Mouse (Mus musculus) brown adipose tissue, adult 24 weeks (tissue): ENCODE results near the gene Agtpbp1. TPM values are rescaled to one million over a fixed set of nuclear protein-coding genes. Genes with fewer than 3 reads are reported as not detected.
A peak's percentile ranks its signal among the peaks of the same experiment; 100 is the strongest.

ENCODE experiments used
- H3K27ac ChIP-seq: fragments of 200-500 bp; replicated peaks from 2 replicates; pipeline ENCODE4 v1.5.1; 2012; ENCODE audit warnings: low read depth, mild to moderate bottlenecking, low read length
- H3K4me1 ChIP-seq: fragments of 200-500 bp; 2 replicates; pipeline ENCODE4 v1.6.1; 2012; ENCODE audit warnings: low read length, mixed read lengths; ENCODE audit not compliant: control insufficient read depth, insufficient read depth, insufficient read length
- H3K4me3 ChIP-seq: fragments of 200-500 bp; 2 replicates; pipeline ENCODE4 v1.5.1; 2012; ENCODE audit warnings: low read depth, mild to moderate bottlenecking, low read length, moderate library complexity; ENCODE audit not compliant: insufficient read depth
- polyA plus RNA-seq: library from polyadenylated mRNA; stranded (reverse); fragments of >200 nt; gene quantifications from 2 replicates; pipeline ENCODE4 v1.2.4, GENCODE M21; 2012; ENCODE audit not compliant: missing spikeins, insufficient read depth, insufficient read length

Gene Agtpbp1
- polyA plus RNA-seq = 38.1 and 46.3 TPM in 2 replicates

DNA sequence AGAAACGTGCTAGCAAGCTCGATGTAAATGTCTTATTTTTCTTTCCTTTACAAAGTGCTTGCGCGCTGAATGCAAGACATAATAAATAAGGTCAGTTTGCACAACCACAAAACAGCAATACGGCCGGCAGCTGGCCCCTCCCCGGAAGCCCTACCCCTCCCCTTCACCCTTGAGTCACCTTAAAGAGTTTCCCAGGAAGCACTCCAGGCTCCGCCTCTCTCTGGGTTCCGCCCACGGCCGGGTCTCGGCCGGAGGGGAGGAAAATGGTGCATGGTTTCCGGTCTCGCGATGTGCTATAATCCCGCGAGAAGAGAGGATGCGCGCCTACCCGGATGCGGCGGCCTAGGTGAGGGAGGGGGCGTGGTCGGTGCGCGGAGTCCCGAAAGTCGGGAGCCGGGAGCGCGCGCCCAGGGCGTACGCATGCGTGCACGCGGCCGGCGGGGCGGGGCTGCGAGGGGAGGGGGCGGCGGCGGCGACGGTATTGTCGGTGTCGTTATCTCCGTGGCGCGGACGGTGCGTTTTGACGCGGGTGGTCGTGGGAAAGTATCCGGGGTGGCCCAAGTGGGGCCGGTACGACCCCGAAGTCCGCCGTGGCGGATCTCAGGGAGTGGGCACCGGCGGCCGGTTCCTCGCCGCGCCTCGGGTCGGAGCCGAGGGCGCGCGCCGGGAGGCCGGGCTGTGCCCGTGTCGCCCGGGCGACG is at the start of gene Agtpbp1, which contains the start of gene Naa35:
Agtpbp1 (minus strand) TSS at position 281 of the 701 bp plus-strand sequence.
Naa35 (plus strand) TSS at position 313 of the 701 bp plus-strand sequence.
- Histone ChIP-seq H3K27ac (peak within 1 kb of the TSS; percentile 56), H3K4me3 (peak within 1 kb of the TSS; percentile 81)

DNA sequence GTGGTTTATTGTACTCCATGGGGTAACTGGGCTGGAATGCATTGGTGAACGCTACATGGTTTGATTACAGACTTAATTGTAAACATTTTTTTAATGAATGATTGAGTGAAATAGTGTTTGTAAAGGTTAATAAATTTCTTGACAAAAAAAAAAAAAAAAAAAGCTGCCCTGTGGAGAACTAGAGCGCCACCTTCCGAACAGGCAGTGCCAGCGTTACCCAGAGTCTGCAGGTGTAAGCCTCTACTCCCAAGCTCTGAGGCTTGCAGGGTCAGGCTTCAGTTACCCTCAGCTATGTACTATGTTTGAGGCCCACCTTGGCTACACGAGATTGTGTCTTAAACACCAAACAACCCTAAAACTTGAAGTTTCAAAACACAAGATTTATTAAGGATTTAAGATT is 49.6 kb upstream of the Agtpbp1 start:
- H3K4me3 ChIP-seq = no peak overlapping the region
- H3K4me1 ChIP-seq = no peaks in the 10 kb centered on the region
- H3K27ac ChIP-seq = no peak overlapping the region

More for the DNA sequence above, at the start of gene Agtpbp1, which contains the start of gene Naa35:
- peaks cover 4% of the 10 kb centered on the region; the same call in 1 of the 2 replicates for H3K4me1 ChIP-seq

- no peak overlapping the region for H3K4me3 ChIP-seq
- no peak overlapping the region for H3K27ac ChIP-seq
- no peaks in the 10 kb centered on the region for H3K4me1 ChIP-seq
These were observed 41.7 kb upstream of the Agtpbp1 start for GRCm38 (mm10) chr13:59626739-59627138.

GRCm38 (mm10) chr13:59624903-59625302 is 39.9 kb upstream of the Agtpbp1 start:
- H3K27ac ChIP-seq = no peak overlapping the region
- no peaks in the 10 kb centered on the region for H3K4me1 ChIP-seq
- H3K4me3 ChIP-seq = no peak overlapping the region

DNA sequence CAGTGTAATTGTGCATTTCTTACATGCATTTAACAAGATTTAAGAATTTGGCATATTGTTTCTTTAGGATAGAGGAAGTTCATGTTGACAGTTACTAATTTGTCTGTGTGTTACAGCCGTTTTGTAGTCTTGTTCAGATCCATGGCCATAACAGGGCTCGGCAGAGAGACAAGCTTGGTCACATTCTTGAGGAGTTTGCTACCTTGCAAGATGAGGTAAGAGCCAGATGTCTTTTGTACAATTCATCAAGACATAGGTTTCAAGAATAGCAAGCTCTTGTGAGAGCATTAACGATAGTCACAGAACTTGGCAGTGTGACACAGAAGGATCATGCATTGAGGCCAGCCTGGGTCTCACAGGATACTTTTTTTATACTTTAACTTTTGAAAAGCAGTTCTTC is 39.4 kb upstream of the Agtpbp1 start:
- Histone ChIP-seq H3K27ac (no peak overlapping the region), H3K4me3 (no peak overlapping the region), H3K4me1 (no peaks in the 10 kb centered on the region)

DNA sequence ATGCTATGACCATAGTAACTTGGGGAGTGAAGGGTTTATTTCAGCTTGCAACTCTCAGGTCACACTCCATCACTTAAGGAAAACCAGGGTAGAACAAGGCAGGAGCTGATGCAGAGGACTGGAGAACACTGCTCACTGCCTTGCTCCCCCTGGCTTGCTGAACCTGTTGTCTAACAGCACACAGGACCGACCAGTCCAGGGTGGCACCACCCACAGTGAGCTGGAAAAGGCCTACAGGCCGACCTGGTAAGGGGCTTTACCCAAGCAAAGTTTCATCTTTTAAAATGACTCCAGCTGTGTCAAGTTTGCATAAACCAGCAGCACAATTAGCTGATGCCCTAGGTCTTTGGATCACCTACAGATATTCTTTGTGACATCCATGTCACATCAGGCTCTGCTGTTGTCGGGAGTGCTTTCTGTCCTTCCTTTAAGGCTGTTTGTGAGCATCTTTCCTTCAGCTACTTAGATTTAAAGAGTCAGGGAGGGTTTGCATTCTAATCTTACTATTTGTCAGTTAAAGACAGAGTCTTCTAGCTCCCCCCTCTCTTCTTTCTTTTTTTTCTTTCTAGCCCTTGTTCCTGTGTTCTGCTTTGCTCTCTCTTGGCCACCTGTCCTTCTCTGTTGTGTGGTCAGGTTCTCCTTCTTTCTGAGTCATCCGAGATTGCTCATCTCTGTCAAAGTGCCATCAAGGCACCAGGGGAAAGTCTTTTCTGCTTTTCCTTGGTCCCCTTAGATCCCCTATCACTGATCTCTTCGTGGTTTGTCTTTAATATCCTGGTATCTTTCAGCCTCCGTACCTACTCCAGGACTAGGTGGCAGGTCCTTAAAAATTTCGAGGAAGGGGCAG is 36.8 kb upstream of the Agtpbp1 start:
- H3K4me3 ChIP-seq = no peak overlapping the region
- no peak overlapping the region for H3K27ac ChIP-seq
- H3K4me1 ChIP-seq = no peaks in the 10 kb centered on the region

- Histone ChIP-seq H3K4me3 (no peak overlapping the region), H3K4me1 (no peaks in the 10 kb centered on the region), H3K27ac (no peak overlapping the region)
These were observed 33.4 kb upstream of the Agtpbp1 start for GRCm38 (mm10) chr13:59618463-59618862.

- no peak overlapping the region for H3K27ac ChIP-seq
- no peaks in the 10 kb centered on the region for H3K4me1 ChIP-seq
- no peak overlapping the region for H3K4me3 ChIP-seq
These were observed 30.5 kb upstream of the Agtpbp1 start for GRCm38 (mm10) chr13:59615554-59615953.

DNA sequence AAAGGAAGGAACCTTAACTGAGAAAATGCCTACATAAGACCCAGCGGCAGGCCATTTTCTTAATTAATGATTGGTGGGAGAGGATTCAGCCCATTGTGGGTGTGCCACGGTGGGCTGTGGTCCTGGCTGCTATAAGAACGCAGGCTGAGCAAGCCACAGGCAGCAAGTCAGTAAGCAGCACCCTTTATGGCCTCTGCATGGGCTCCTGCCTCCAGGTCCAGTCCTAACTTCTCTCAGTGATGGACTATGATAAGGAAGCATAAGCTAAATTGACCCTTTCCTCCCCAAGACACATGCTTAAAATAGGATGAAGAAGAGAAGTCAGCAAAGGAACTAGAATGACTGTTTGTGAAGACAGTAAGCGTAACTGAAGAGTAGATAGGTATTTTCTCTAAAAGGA is 30.1 kb upstream of the Agtpbp1 start:
- no peaks in the 10 kb centered on the region for H3K4me1 ChIP-seq
- H3K4me3 ChIP-seq = no peak overlapping the region
- H3K27ac ChIP-seq = no peak overlapping the region

- H3K4me1 ChIP-seq = no peaks in the 10 kb centered on the region
- H3K4me3 ChIP-seq = no peak overlapping the region
- no peak overlapping the region for H3K27ac ChIP-seq
These were observed 28.8 kb upstream of the Agtpbp1 start for GRCm38 (mm10) chr13:59613868-59614267.

GRCm38 (mm10) chr13:59610437-59610836 is 25.4 kb upstream of the Agtpbp1 start:
- H3K4me1 ChIP-seq = no peaks in the 10 kb centered on the region
- H3K4me3 ChIP-seq = no peak overlapping the region
- no peak overlapping the region for H3K27ac ChIP-seq

DNA sequence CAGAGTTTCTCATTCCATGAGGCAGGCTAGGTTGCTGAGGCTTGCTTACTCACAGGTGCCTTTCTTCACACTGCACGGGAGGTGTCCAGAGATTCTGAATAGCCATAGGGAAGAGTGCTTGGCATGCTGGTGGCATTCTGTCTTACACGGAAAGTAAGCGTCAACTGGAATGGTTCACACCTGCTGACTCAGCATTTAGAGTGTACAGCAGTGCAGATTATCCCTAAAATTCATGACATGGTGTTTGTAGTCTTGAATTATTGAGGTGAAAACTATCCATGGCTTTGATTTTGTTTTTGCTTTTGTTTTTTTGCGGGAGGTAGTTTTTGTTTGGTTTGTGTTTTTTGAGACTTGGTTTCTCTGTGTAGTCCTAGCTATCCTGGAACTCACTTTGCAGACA is 24.9 kb upstream of the Agtpbp1 start:
- H3K4me1 ChIP-seq = no peaks in the 10 kb centered on the region
- no peak overlapping the region for H3K27ac ChIP-seq
- no peak overlapping the region for H3K4me3 ChIP-seq

DNA sequence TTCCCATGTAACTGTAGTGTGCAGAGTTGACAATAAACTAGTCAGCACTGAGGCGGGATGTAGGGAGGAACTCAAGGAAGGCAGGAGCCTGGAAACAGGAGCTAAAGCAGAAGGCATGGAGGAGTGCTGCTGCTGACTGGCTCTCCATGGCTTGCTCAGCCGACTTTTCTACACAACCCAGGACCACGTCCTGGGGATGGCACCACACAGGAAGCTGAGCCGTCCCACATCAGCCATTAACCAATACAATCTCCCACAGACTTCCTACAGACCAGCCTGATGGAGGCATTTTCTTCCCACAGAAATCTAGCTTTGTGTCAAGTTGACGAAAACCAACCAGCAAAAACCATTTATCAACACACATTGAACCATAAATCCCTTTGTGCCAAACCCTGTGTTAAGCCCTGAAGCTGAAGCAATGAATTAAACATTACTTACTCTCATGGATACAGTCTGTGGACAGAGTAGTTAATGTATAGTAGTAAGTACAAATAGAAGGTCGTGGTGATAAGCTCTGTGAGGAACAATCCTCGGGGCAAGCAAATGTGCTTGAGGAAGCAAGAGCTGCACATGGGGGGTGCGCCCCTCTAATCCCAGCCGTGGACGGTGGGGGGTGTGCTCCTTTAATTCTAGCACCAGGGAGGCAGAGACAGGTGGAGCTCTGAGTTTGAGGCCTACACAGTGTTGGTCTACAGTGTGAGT is 20.3 kb upstream of the Agtpbp1 start:
- Histone ChIP-seq H3K27ac (no peak overlapping the region), H3K4me3 (no peak overlapping the region), H3K4me1 (no peaks in the 10 kb centered on the region)

DNA sequence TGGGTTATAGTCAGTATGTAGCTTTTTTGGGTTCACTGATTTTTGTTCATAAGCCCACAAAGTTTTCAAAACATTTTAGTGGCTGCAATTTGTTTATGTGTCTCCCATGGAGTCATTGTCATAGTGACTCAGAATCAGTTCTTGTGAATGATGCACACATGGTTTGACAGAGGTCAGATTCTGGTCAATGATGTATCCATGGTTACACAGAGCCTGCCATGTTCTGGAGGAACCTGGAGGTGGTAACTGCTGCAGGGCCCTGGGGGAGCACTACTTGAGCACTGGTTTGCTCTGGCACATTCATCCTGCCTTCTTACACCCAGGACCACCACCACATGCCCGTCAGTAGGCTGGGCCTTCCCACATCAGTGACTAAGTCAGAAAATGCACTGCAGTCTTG is 19.5 kb upstream of the Agtpbp1 start:
- H3K4me3 ChIP-seq = no peak overlapping the region
- no peaks in the 10 kb centered on the region for H3K4me1 ChIP-seq
- no peak overlapping the region for H3K27ac ChIP-seq

DNA sequence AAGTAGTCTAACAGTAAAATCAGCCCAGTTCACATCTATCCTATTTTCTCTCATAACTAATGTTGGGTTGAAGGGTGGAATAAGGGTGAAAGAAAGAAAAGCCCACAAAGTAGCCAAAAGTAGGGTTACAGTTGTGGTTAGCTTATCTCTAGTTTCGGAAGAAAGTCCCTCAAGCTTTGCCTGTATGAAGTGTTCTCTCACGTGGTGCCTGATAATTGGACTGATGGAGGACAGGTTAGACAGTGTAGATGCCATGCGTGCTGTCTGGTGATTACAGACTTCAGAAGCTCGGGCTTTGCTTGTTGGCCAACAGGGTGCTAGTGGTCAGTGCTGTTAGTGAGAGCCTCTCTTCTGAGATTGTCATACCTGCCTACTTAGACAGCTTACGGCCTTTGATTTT is 18.1 kb upstream of the Agtpbp1 start:
- Histone ChIP-seq H3K4me3 (no peak overlapping the region), H3K4me1 (no peaks in the 10 kb centered on the region), H3K27ac (no peak overlapping the region)
